Mouse (Mus musculus): ENCODE measurements at regions not wholly inside any gene's neighbourhood (a gene's known extent, or its start where the extent isn't known, plus 50 kb on each side); places are given as distances from the start of the nearest gene placed in this dataset.

- no peak for DNase-seq (ENCODE audit: low read depth, low spot score)
These were observed 56.2 kb downstream of the Gm379 start for GRCm38 (mm10) chrX:108608446-108608845.

- no peak for DNase-seq (ENCODE audit: low read depth, low spot score)
These were observed 64.7 kb downstream of the Gm379 start for GRCm38 (mm10) chrX:108599906-108600468.

- DNase-seq (ENCODE audit: low read depth, low spot score) = no peak
These were observed 102.7 kb downstream of the Gm379 start for GRCm38 (mm10) chrX:108561977-108562376.

GRCm38 (mm10) chrX:108543149-108543548, 121.5 kb downstream of the Gm379 start:
- no peak for DNase-seq (ENCODE audit: low read depth, low spot score)

GRCm38 (mm10) chrX:108541410-108541809, 123.3 kb downstream of the Gm379 start:
- no peak for DNase-seq (ENCODE audit: low read depth, low spot score)

- peak; percentile 58 for DNase-seq (ENCODE audit: low read depth, low spot score)
These were observed 127.7 kb downstream of the Gm379 start for GRCm38 (mm10) chrX:108536995-108537394.
